Mouse (Mus musculus) embryonic facial prominence, embryonic 15.5 days (tissue): ENCODE data around the gene Pgpep1l. TPM values are rescaled to one million over a fixed set of nuclear protein-coding genes. Genes with fewer than 3 reads are reported as not detected.
A peak's percentile ranks its signal among the peaks of the same experiment; 100 is the strongest.
"Not testable (repeated sequence)": the region's sequence is repeated elsewhere in the genome, so short reads cannot be mapped to it uniquely, and the experiment has no call there.

ENCODE experiments used
- ATAC-seq: fragments of 200-750 bp; cut with Nextera tagmentation; 2 replicates; pipeline ENCODE4 v1.8.0; 2017; ENCODE audit warnings: low read depth, moderate TSS enrichment; ENCODE audit not compliant: insufficient number of reproducible peaks, low FRiP score, low TSS enrichment
- H3K27ac ChIP-seq: fragments of 300-500 bp; sonication (generic); replicated peaks from 2 replicates; pipeline ENCODE4 v1.5.1; 2015; ENCODE audit warnings: mild to moderate bottlenecking, inconsistent platforms
- H3K27me3 ChIP-seq: fragments of 300-500 bp; sonication (generic); 2 replicates; pipeline ENCODE4 v1.6.1; 2015; ENCODE audit warnings: inconsistent platforms
- H3K36me3 ChIP-seq: fragments of 300-500 bp; sonication (generic); 2 replicates; pipeline ENCODE4 v1.6.1; 2015; ENCODE audit warnings: mild to moderate bottlenecking, inconsistent platforms
- H3K4me1 ChIP-seq: fragments of 300-500 bp; sonication (generic); 2 replicates; pipeline ENCODE4 v1.6.1; 2015; ENCODE audit warnings: inconsistent platforms
- H3K4me2 ChIP-seq: fragments of 300-500 bp; sonication (generic); replicated peaks from 2 replicates; pipeline ENCODE4 v1.6.1; 2015; ENCODE audit warnings: mild to moderate bottlenecking, inconsistent platforms
- H3K4me3 ChIP-seq: fragments of 300-500 bp; sonication (generic); replicated peaks from 2 replicates; pipeline ENCODE4 v1.5.1; 2015; ENCODE audit warnings: mild to moderate bottlenecking, inconsistent platforms
- H3K9ac ChIP-seq: fragments of 300-500 bp; sonication (generic); 2 replicates; pipeline ENCODE4 v1.6.1; 2015; ENCODE audit warnings: inconsistent platforms
- H3K9me3 ChIP-seq: fragments of 300-500 bp; sonication (generic); replicated peaks from 2 replicates; pipeline ENCODE4 v1.6.1; 2016; ENCODE audit warnings: inconsistent platforms
- WGBS: fragments of 180-500 bp; shearing (Covaris S2); methylation state at CpG from one replicate; pipeline ENCODE4 v1.1.7; 2015; 5-methylcytosine and 5-hydroxymethylcytosine counted together
- polyA plus RNA-seq: library from polyadenylated mRNA; unstranded; fragments of >200 nt; fragmentation: Nextera tagmentation; extraction: Ambion mirVana; gene quantifications from 2 replicates; pipeline ENCODE4 v1.2.1, GENCODE M21; 2015

Pgpep1l gene
- polyA plus RNA-seq, 1 experiment from 2014 or later = not detected

- Histone ChIP-seq H3K27me3 (no peaks in the 10 kb centered on the region), H3K4me2 (no peak overlapping the region), H3K4me3 (no peak overlapping the region), H3K9ac (no peak overlapping the region), H3K27ac (no peak overlapping the region), H3K4me1 (peaks cover 16% of the 10 kb centered on the region; the same call in 1 of the 2 replicates), H3K9me3 (no peaks in the 10 kb centered on the region), H3K36me3 (no peaks in the 10 kb centered on the region)
- WGBS = 75% methylated on average over 22 of the region's 22 CpGs
- no peak for ATAC-seq
Observed at GRCm38 (mm10) chr7:68282304-68283132, 18.5 kb upstream of the Pgpep1l start.

GRCm38 (mm10) chr7:68281341-68281740 lies 17.3 kb upstream of the Pgpep1l start:
- H3K4me1 ChIP-seq = peaks cover 26% of the 10 kb centered on the region
- H3K36me3 ChIP-seq = no peaks in the 10 kb centered on the region
- H3K4me3 ChIP-seq = no peak overlapping the region
- no peak overlapping the region for H3K27ac ChIP-seq
- H3K9me3 ChIP-seq = no peaks in the 10 kb centered on the region
- H3K9ac ChIP-seq = no peak overlapping the region
- H3K4me2 ChIP-seq = no peak overlapping the region
- 63% methylated on average over 5 of the region's 5 CpGs for WGBS
- no peaks in the 10 kb centered on the region for H3K27me3 ChIP-seq
- no peak for ATAC-seq

DNA sequence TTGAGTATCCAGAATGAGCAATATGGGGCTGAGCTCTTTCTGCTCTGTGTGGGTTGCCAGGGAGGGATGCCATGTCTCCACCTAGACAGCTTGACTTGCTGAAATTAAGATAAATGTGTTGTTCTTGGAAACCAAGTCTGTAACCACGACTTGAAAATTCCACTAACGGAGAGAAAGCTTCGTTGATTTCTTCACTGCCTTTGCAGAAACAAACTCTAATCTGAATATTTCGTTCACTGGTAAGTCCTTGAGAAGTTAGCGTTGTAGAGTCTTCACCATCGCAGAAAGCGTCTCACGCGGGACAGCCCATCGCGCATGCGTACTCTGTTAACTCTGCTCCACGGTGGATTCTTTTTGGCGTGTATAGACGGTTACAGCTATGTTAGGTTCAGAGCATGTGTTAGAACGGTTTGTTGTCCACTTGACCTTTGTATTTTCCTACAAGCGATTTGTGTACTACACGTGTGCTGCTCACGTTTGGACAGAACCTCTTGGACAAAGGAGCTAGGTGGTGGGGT lies 16.4 kb upstream of the Pgpep1l start:
- no peaks in the 10 kb centered on the region for H3K36me3 ChIP-seq
- H3K27me3 ChIP-seq = no peaks in the 10 kb centered on the region
- no peak for ATAC-seq
- H3K9ac ChIP-seq = no peak overlapping the region
- 92% methylated on average over 19 of the region's 19 CpGs for WGBS
- no peak overlapping the region for H3K27ac ChIP-seq
- H3K4me2 ChIP-seq = no peak overlapping the region
- H3K4me3 ChIP-seq = no peak overlapping the region
- H3K4me1 ChIP-seq = peaks cover 27% of the 10 kb centered on the region
- no peaks in the 10 kb centered on the region for H3K9me3 ChIP-seq

GRCm38 (mm10) chr7:68279481-68279880 lies 15.4 kb upstream of the Pgpep1l start:
- Histone ChIP-seq H3K4me3 (no peak overlapping the region), H3K27ac (no peak overlapping the region), H3K9ac (no peak overlapping the region), H3K27me3 (no peaks in the 10 kb centered on the region), H3K4me1 (peaks cover 27% of the 10 kb centered on the region), H3K4me2 (no peak overlapping the region), H3K36me3 (no peaks in the 10 kb centered on the region), H3K9me3 (no peaks in the 10 kb centered on the region)
- 85% methylated on average over 7 of the region's 7 CpGs for WGBS
- ATAC-seq = no peak

- Histone ChIP-seq H3K27ac (no peak overlapping the region), H3K27me3 (no peaks in the 10 kb centered on the region), H3K4me2 (no peak overlapping the region), H3K9ac (no peak overlapping the region), H3K9me3 (no peaks in the 10 kb centered on the region), H3K4me1 (peaks cover 27% of the 10 kb centered on the region), H3K4me3 (no peak overlapping the region), H3K36me3 (no peaks in the 10 kb centered on the region)
- 61% methylated on average over 6 of the region's 6 CpGs for WGBS
- no peak for ATAC-seq
Observed at GRCm38 (mm10) chr7:68278908-68279307, 14.9 kb upstream of the Pgpep1l start.

DNA sequence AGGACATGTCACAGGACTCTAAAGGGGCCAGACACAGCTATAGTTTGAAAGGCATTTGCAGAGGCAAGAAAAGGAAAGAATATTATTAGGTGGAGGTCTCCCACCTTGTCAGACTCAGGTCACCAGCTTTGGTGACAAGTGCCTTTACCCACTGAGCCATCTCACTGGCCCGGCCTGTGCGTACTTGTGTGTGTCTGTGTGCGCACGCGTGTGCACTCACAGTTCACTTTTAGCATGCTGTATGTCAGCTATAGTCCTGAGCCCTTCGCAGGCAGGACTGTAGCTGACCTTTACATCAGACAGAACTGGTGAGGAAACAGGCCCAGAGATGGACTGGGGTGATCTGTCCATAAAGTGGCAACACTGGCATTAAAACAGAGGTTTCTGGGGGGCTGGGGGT lies 14.4 kb upstream of the Pgpep1l start:
- no peaks in the 10 kb centered on the region for H3K9me3 ChIP-seq
- WGBS = 95% methylated on average over 6 of the region's 6 CpGs
- H3K9ac ChIP-seq = no peak overlapping the region
- H3K4me3 ChIP-seq = no peak overlapping the region
- no peaks in the 10 kb centered on the region for H3K27me3 ChIP-seq
- H3K36me3 ChIP-seq = no peaks in the 10 kb centered on the region
- no peak for ATAC-seq
- H3K27ac ChIP-seq = no peak overlapping the region
- H3K4me2 ChIP-seq = no peak overlapping the region
- H3K4me1 ChIP-seq = peaks cover 27% of the 10 kb centered on the region

GRCm38 (mm10) chr7:68277897-68278270 lies 13.9 kb upstream of the Pgpep1l start:
- H3K9ac ChIP-seq = no peak overlapping the region
- H3K27me3 ChIP-seq = no peaks in the 10 kb centered on the region
- WGBS = 50% methylated on average over 4 of the region's 4 CpGs
- no peaks in the 10 kb centered on the region for H3K9me3 ChIP-seq
- no peak for ATAC-seq
- no peaks in the 10 kb centered on the region for H3K36me3 ChIP-seq
- H3K4me1 ChIP-seq = peaks cover 27% of the 10 kb centered on the region
- H3K4me2 ChIP-seq = no peak overlapping the region
- H3K27ac ChIP-seq = peak overlapping the region; percentile 51
- no peak overlapping the region for H3K4me3 ChIP-seq

DNA sequence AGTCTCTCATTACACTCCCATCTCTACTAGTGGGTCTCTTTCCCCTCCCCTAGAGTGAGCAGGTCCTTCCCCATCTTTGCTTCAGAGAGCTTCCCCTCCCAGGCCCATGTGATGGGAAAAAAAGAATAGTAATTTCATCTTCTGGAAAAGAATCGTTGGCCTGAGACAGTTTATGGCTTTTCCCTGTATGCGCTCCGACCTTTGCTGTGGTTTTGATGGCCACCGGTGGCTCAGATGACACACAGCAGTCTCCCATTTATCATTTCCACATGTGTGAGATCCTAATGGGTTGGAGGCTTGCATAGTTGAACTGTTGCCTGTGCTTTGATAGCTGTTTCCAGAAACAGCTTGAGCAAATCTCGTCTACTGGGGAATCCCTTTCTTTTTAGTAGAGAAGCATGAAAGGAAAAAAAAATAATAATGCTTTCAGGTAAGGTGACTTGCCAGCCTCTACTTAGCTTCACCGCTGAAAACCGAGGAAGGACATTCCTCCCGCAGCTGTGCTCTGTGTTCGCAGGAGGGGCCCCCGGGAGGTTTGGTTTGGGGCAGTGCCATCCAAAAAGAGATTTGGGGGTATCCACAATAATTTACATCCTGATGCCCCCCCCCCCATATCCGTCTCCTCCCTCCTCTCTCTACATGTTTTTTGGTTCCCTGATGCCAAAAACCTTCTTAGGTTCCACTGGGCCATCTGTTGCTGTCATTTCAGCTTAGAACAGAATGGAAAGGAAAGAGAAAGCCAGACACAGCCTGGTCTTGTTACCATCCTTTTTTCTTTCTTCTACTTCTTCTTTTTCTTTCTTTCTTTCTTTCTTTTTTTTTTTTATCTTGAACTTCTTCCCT lies 13.2 kb upstream of the Pgpep1l start:
- Histone ChIP-seq H3K27ac (peak overlapping the region; percentile 51), H3K36me3 (no peaks in the 10 kb centered on the region), H3K9ac (no peak overlapping the region), H3K4me1 (peaks cover 27% of the 10 kb centered on the region), H3K27me3 (no peaks in the 10 kb centered on the region), H3K4me2 (peak overlapping the region; percentile 11; the same call in 1 of the 2 replicates), H3K4me3 (no peak overlapping the region), H3K9me3 (no peaks in the 10 kb centered on the region)
- 7% methylated on average over 11 of the region's 11 CpGs for WGBS
- 0 out of 2 replicates have a peak, but pooled peaks have one; percentile 30 for ATAC-seq

DNA sequence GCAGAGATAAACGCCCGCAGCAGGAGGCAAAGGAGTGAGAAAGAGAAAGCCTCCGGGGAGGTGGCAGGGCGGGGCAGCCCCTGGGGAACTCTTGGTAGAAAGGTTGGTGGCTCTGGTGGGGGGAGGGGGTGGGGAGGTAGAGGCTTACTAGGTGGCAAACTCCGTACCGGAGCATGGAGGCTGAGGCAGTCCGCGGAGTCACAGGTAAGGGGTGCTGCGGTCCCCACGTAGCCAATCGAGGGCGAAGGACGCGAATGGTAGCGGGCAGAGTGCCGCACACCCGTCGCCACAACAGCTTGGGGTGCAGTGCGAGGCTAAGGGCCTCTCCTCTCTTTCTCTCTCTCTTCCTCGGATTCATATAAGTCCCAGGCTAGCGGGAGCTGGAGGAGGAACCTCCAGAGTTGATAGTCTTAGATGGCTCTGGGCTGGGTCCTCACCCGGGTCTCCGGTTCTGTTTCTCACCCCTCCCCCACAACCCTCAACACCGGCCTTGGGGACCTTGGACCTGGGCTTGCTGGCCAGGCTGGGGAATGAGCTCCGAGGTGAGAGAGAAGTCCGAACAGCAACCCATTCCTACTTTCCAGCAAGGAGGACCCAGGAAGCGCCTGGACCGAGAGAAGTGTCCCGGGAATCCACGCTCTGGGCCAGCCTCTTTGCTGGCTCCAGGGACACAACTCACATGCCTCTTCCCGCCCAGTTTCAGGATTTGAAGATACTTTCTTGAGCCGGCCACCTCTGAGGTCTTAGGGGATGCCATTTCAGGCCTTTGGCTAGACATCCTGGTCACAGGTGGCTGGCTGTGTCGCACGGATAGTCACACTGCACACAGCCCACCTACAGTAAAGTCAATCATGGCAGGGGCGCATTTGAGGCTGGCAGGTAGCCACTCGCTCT lies 12.1 kb upstream of the Pgpep1l start:
- Histone ChIP-seq H3K27ac (peak overlapping the region; percentile 34; the same call in 1 of the 2 replicates), H3K27me3 (no peaks in the 10 kb centered on the region), H3K4me1 (peaks cover 27% of the 10 kb centered on the region)

DNA sequence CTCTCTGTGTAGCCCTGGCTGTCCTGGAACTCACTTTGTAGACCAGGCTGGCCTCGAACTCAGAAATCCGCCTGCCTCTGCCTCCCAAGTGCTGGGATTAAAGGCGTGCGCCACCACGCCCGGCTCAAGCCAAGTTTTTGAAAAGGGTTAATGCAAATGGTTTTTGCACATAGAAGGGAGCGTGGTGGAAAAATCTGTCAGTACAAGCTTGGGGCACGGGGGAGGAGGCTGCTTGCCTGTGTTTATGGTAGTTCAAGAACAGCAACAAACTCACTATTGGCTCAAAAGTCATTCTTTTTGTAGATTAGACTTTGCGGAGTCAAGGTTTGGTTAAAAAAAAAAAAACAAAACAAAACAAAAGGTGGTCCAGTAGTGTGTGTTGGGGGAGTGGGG lies 11.4 kb upstream of the Pgpep1l start:
- 60% methylated on average over 9 of the region's 9 CpGs for WGBS
- not testable (repeated sequence) for H3K9me3 ChIP-seq, ATAC-seq, H3K36me3 ChIP-seq, H3K27me3 ChIP-seq, H3K27ac ChIP-seq, H3K9ac ChIP-seq
- peaks cover 27% of the 10 kb centered on the region for H3K4me1 ChIP-seq
- peak overlapping the region; percentile 35 for H3K4me3 ChIP-seq
- peak overlapping the region; percentile 70 for H3K4me2 ChIP-seq

More for the DNA sequence above, 12.1 kb upstream of the Pgpep1l start:
- 6% methylated on average over 36 of the region's 36 CpGs for WGBS
- no peaks in the 10 kb centered on the region for H3K9me3 ChIP-seq
- H3K36me3 ChIP-seq = no peaks in the 10 kb centered on the region
- H3K9ac ChIP-seq = 0 out of 2 replicates have a peak overlapping the region, but pooled peaks have one; percentile 6
- H3K4me3 ChIP-seq = peak overlapping the region; percentile 35
- ATAC-seq = peak; percentile 30; the same call in 1 of the 2 replicates
- H3K4me2 ChIP-seq = peak overlapping the region; percentile 70
